Mouse (Mus musculus): Measurements from ENCODE around the gene Cdc34. TPM values are rescaled to one million over a fixed set of nuclear protein-coding genes. Genes with fewer than 3 reads are reported as not detected.

The Cdc34 gene
- total RNA-seq, 2 experiments from 2014 or later = 76.2 to 90.0 TPM

Other genes starting within 250 kb of the Cdc34 start
- gene Vmn2r83, start 213.5 kb upstream of the Cdc34 start, total RNA-seq (2021) = not detected
- gene Plpp2, start 148.4 kb upstream of the Cdc34 start, total RNA-seq (2021) = 1 to 10 TPM; 3.1 to 3.7 TPM
- gene Mier2, start 127.0 kb upstream of the Cdc34 start, total RNA-seq (2021) = 10 to 100 TPM; 41.9 to 55.9 TPM
- 1 to 10 TPM; 1.1 to 1.3 TPM for gene Theg, start 94.9 kb upstream of the Cdc34 start, total RNA-seq (2021)
- gene C2cd4c, start 68.2 kb upstream of the Cdc34 start, total RNA-seq (2021) = 10 to 100 TPM; 15.7 to 16.3 TPM
- 10 to 100 TPM; 43.7 to 52.3 TPM for gene Shc2, start 44.3 kb upstream of the Cdc34 start, total RNA-seq (2021)
- under 1 TPM; 0.25 to 0.63 TPM for gene Odf3l2, start 36.5 kb upstream of the Cdc34 start, total RNA-seq (2021)
- gene Madcam1, start 17.6 kb upstream of the Cdc34 start, total RNA-seq (2021) = not detected
- 10 to 100 TPM; 71.4 to 91.6 TPM for gene Tpgs1, start 12.8 kb upstream of the Cdc34 start, total RNA-seq (2021)
- gene Gzmm, start 6.8 kb downstream of the Cdc34 start, total RNA-seq (2021) = 1 to 10 TPM; 1.8 to 2.0 TPM
- 100 to 1,000 TPM; 593 to 646 TPM for gene Bsg, start 22.3 kb downstream of the Cdc34 start, total RNA-seq (2021)
- 100 to 1,000 TPM; 128 to 152 TPM for gene Hcn2, start 34.4 kb downstream of the Cdc34 start, total RNA-seq (2021)
- 10 to 100 TPM; 44.9 to 49.7 TPM for gene Polrmt, start 64.4 kb downstream of the Cdc34 start, total RNA-seq (2021)
- 1 to 10 TPM; 4.0 to 4.7 TPM for gene Fgf22, start 72.9 kb downstream of the Cdc34 start, total RNA-seq (2021)
- 100 to 1,000 TPM in 1 of 2 experiments, 10 to 100 TPM in 1; 92.7 to 104 TPM for gene Rnf126, start 84.8 kb downstream of the Cdc34 start, total RNA-seq (2021)
- gene Fstl3, start 95.1 kb downstream of the Cdc34 start, total RNA-seq (2021) = 1 to 10 TPM; 2.8 to 3.6 TPM
- under 1 TPM; 0.74 to 0.79 TPM for gene Prss57, start 108.8 kb downstream of the Cdc34 start, total RNA-seq (2021)
- 100 to 1,000 TPM; 321 to 357 TPM for gene Palm, start 111.4 kb downstream of the Cdc34 start, total RNA-seq (2021)
- gene Misp, start 138.8 kb downstream of the Cdc34 start, total RNA-seq (2021) = 1 to 10 TPM in 1 of 2 experiments, not detected in 1; 1.7 TPM
- 10 to 100 TPM; 40.2 to 51.9 TPM for gene Ptbp1, start 172.2 kb downstream of the Cdc34 start, total RNA-seq (2021)
- 1 to 10 TPM; 2.2 to 2.4 TPM for gene Prtn3, start 192.3 kb downstream of the Cdc34 start, total RNA-seq (2021)
- 10 to 100 TPM; 50.4 to 57.1 TPM for gene Plppr3, start 192.4 kb downstream of the Cdc34 start, total RNA-seq (2021)
- not detected for gene Elane, start 204.1 kb downstream of the Cdc34 start, total RNA-seq (2021)
- gene Cfd, start 208.7 kb downstream of the Cdc34 start, total RNA-seq (2021) = not detected
- 10 to 100 TPM; 53.2 to 60.6 TPM for gene Med16, start 226.7 kb downstream of the Cdc34 start, total RNA-seq (2021)
- not detected for gene Gm26602, start 228.7 kb downstream of the Cdc34 start, total RNA-seq (2021)
- gene Kiss1r, start 234.8 kb downstream of the Cdc34 start, total RNA-seq (2021) = 1 to 10 TPM; 6.7 to 8.2 TPM
- gene R3hdm4, start 239.0 kb downstream of the Cdc34 start, total RNA-seq (2021) = 100 to 1,000 TPM; 349 to 368 TPM
- 1 to 10 TPM; 6.3 to 6.5 TPM for gene Arid3a, start 244.8 kb downstream of the Cdc34 start, total RNA-seq (2021)